Mouse (Mus musculus) embryonic facial prominence, embryonic 13.5 days (tissue): ENCODE results near the gene Aldh1l1. TPM values are rescaled to one million over a fixed set of nuclear protein-coding genes. Genes with fewer than 3 reads are reported as not detected.

Source experiments
- ATAC-seq: fragments of 200-750 bp; cut with Nextera tagmentation; 2 replicates; pipeline ENCODE4 v1.8.0; 2017; ENCODE audit warnings: low read depth; ENCODE audit not compliant: insufficient number of reproducible peaks, insufficient read depth, low FRiP score, low TSS enrichment
- H3K27ac ChIP-seq: fragments of 300-500 bp; sonication (generic); 2 replicates; pipeline ENCODE4 v1.5.1; 2015; ENCODE audit warnings: moderate library complexity, mild to moderate bottlenecking, inconsistent platforms
- H3K27me3 ChIP-seq: fragments of 300-500 bp; sonication (generic); 2 replicates; pipeline ENCODE4 v1.6.1; 2015; ENCODE audit warnings: mild to moderate bottlenecking, inconsistent platforms
- H3K36me3 ChIP-seq: fragments of 300-500 bp; sonication (generic); 2 replicates; pipeline ENCODE4 v1.6.1; 2015; ENCODE audit warnings: mild to moderate bottlenecking, inconsistent platforms
- H3K4me1 ChIP-seq: fragments of 300-500 bp; sonication (generic); 2 replicates; pipeline ENCODE4 v1.6.1; 2015; ENCODE audit warnings: inconsistent platforms
- H3K4me2 ChIP-seq: fragments of 300-500 bp; sonication (generic); 2 replicates; pipeline ENCODE4 v1.6.1; 2015; ENCODE audit warnings: moderate library complexity, mild to moderate bottlenecking, inconsistent platforms
- H3K4me3 ChIP-seq: fragments of 300-500 bp; sonication (generic); 2 replicates; pipeline ENCODE4 v1.5.1; 2015; ENCODE audit warnings: mild to moderate bottlenecking, inconsistent platforms
- H3K9ac ChIP-seq: fragments of 300-500 bp; sonication (generic); 2 replicates; pipeline ENCODE4 v1.6.1; 2015; ENCODE audit warnings: mild to moderate bottlenecking, inconsistent platforms
- H3K9me3 ChIP-seq: fragments of 300-500 bp; sonication (generic); 2 replicates; pipeline ENCODE4 v1.6.1; 2016; ENCODE audit warnings: inconsistent platforms
- WGBS: fragments of 180-500 bp; shearing (Covaris S2); methylation state at CpG from one replicate; pipeline ENCODE4 v1.1.7; 2015; ENCODE audit warnings: mixed read lengths; 5-methylcytosine and 5-hydroxymethylcytosine counted together
- polyA plus RNA-seq: library from polyadenylated mRNA; unstranded; fragments of >200 nt; fragmentation: Nextera tagmentation; extraction: Ambion mirVana; gene quantifications from 2 replicates; pipeline ENCODE4 v1.2.1, GENCODE M21; 2015

Gene Aldh1l1
- polyA plus RNA-seq, 1 experiment from 2014 or later = 1.6 TPM

DNA sequence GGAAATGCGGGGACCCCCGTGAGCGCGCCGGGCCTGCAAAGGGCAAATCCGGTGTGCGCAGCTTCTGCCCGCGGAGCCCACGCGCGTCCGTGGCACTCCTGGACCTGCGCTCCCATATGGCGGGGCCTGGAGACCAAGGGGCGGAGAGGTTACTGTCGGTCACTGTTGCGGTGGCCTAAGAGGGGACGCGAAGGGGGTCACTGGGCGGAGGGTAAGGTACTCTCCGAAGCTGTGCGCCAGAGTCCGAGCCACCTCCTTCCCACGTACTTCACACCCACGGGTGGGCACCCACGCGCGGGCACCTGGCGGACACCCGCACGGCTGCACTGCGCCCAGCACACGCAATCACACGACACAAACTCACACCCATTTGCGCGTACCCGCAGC, 23.4 kb upstream of the Aldh1l1 start:
- no peaks in the 10 kb centered on the region for H3K36me3 ChIP-seq
- peaks cover 21% of the 10 kb centered on the region for H3K4me1 ChIP-seq
- peak overlapping the region; percentile 65 for H3K4me3 ChIP-seq
- no peaks in the 10 kb centered on the region for H3K9me3 ChIP-seq
- H3K27ac ChIP-seq = no peak overlapping the region
- H3K27me3 ChIP-seq = peaks cover 48% of the 10 kb centered on the region
- WGBS = under 1% methylated on average over 38 of the region's 38 CpGs
- H3K9ac ChIP-seq = peak overlapping the region; percentile 73
- H3K4me2 ChIP-seq = peak overlapping the region; percentile 100
- ATAC-seq = no peak

- Histone ChIP-seq H3K9ac (peak overlapping the region; percentile 73), H3K9me3 (no peaks in the 10 kb centered on the region), H3K4me1 (peaks cover 21% of the 10 kb centered on the region), H3K27ac (no peak overlapping the region), H3K4me2 (peak overlapping the region; percentile 100), H3K4me3 (peak overlapping the region; percentile 65), H3K27me3 (peaks cover 48% of the 10 kb centered on the region), H3K36me3 (no peaks in the 10 kb centered on the region)
- WGBS = 0% methylated on average over 31 of the region's 31 CpGs
- peak; percentile 67; the same call in 1 of the 2 replicates for ATAC-seq
Observed at GRCm38 (mm10) chr6:90463228-90463862, 22.9 kb upstream of the Aldh1l1 start.

GRCm38 (mm10) chr6:90463890-90464421, 22.3 kb upstream of the Aldh1l1 start:
- H3K9me3 ChIP-seq = no peaks in the 10 kb centered on the region
- 26% methylated on average over 7 of the region's 7 CpGs for WGBS
- peak overlapping the region; percentile 65 for H3K4me3 ChIP-seq
- peaks cover 48% of the 10 kb centered on the region for H3K27me3 ChIP-seq
- no peak overlapping the region for H3K27ac ChIP-seq
- peaks cover 21% of the 10 kb centered on the region for H3K4me1 ChIP-seq
- H3K9ac ChIP-seq = peak overlapping the region; percentile 73; the same call in 1 of the 2 replicates
- H3K4me2 ChIP-seq = peak overlapping the region; percentile 100
- ATAC-seq = no peak
- H3K36me3 ChIP-seq = no peaks in the 10 kb centered on the region

DNA sequence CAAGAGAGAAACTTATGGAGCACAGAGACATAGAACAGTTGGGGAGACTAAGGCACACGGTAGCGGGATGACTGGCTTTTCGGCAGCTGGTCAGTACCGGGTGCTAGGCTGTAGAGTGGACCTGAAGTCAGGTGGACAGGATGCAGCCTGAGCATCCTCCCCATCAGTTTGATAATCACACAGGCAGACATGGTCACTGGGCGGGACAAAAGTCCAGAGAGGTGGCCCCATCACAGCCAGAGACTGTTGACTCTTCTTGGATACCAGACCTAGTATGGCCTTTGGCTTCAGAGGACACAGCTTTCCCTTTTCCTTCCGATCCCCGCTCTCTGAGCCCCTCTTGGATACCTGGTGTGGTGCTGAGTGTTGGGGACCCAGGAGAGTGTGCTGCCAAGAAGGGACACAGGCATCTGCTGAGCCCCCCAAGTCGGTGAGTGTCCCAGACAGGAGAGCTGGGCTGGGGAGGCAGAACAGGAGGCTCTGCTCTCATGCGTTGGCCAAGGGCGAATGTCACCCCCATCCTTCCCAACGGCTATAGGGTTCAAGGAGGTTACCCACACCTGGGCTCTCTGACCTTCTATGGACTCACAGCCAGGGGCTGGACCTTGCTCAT, 21.1 kb upstream of the Aldh1l1 start:
- no peak for ATAC-seq
- H3K4me1 ChIP-seq = peaks cover 21% of the 10 kb centered on the region
- WGBS = 93% methylated on average over 11 of the region's 11 CpGs
- H3K27ac ChIP-seq = no peak overlapping the region
- H3K36me3 ChIP-seq = no peaks in the 10 kb centered on the region
- H3K9me3 ChIP-seq = no peaks in the 10 kb centered on the region
- H3K4me2 ChIP-seq = no peak overlapping the region
- no peak overlapping the region for H3K9ac ChIP-seq
- H3K4me3 ChIP-seq = no peak overlapping the region
- peaks cover 46% of the 10 kb centered on the region for H3K27me3 ChIP-seq

GRCm38 (mm10) chr6:90466079-90466478, 20.1 kb upstream of the Aldh1l1 start:
- H3K27ac ChIP-seq = no peak overlapping the region
- H3K9me3 ChIP-seq = no peaks in the 10 kb centered on the region
- no peak overlapping the region for H3K4me3 ChIP-seq
- H3K9ac ChIP-seq = no peak overlapping the region
- ATAC-seq = no peak
- 82% methylated on average over 10 of the region's 10 CpGs for WGBS
- no peak overlapping the region for H3K4me2 ChIP-seq
- no peaks in the 10 kb centered on the region for H3K36me3 ChIP-seq
- peaks cover 26% of the 10 kb centered on the region for H3K4me1 ChIP-seq
- peaks cover 36% of the 10 kb centered on the region for H3K27me3 ChIP-seq

GRCm38 (mm10) chr6:90466847-90467410, 19.3 kb upstream of the Aldh1l1 start:
- H3K36me3 ChIP-seq = no peaks in the 10 kb centered on the region
- H3K9ac ChIP-seq = no peak overlapping the region
- 91% methylated on average over 12 of the region's 12 CpGs for WGBS
- no peak overlapping the region for H3K4me3 ChIP-seq
- no peak overlapping the region for H3K27ac ChIP-seq
- peaks cover 31% of the 10 kb centered on the region for H3K4me1 ChIP-seq
- H3K27me3 ChIP-seq = peaks cover 28% of the 10 kb centered on the region
- H3K4me2 ChIP-seq = no peak overlapping the region
- ATAC-seq = no peak
- no peaks in the 10 kb centered on the region for H3K9me3 ChIP-seq

GRCm38 (mm10) chr6:90468216-90468615, 18.0 kb upstream of the Aldh1l1 start:
- Histone ChIP-seq H3K4me2 (no peak overlapping the region), H3K9me3 (no peaks in the 10 kb centered on the region), H3K27me3 (peaks cover 15% of the 10 kb centered on the region), H3K9ac (no peak overlapping the region), H3K4me3 (no peak overlapping the region), H3K4me1 (peaks cover 23% of the 10 kb centered on the region), H3K27ac (no peak overlapping the region), H3K36me3 (no peaks in the 10 kb centered on the region)
- 76% methylated on average over 1 of the region's 1 CpGs for WGBS
- no peak for ATAC-seq

DNA sequence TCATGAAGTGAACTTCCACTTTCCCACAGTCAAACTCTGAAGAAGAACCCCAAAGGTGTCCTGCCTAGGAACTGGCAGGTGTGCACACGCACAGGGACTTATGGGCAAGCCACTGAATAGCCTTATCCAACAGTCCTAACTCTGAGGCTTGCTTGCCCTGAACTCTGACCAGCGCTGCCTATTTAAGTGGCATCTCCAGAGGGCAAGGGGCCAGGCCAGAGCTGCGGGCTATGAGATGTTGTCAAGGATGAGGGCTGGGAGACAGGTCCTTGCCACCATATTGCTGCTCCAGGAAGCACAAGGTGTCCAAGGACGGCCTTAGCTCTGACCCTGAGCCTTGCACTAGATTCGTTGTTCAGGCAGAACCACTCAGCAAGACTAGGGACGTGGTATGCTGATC, 17.2 kb upstream of the Aldh1l1 start:
- Histone ChIP-seq H3K9ac (no peak overlapping the region), H3K36me3 (no peaks in the 10 kb centered on the region), H3K4me1 (peaks cover 14% of the 10 kb centered on the region), H3K4me2 (no peak overlapping the region), H3K9me3 (no peaks in the 10 kb centered on the region), H3K4me3 (no peak overlapping the region), H3K27me3 (peaks cover 7% of the 10 kb centered on the region), H3K27ac (no peak overlapping the region)
- 89% methylated on average over 6 of the region's 6 CpGs for WGBS
- no peak for ATAC-seq

GRCm38 (mm10) chr6:90470255-90470654, 16.0 kb upstream of the Aldh1l1 start:
- no peaks in the 10 kb centered on the region for H3K27me3 ChIP-seq
- H3K4me1 ChIP-seq = peaks cover 12% of the 10 kb centered on the region
- 89% methylated on average over 2 of the region's 2 CpGs for WGBS
- H3K36me3 ChIP-seq = no peaks in the 10 kb centered on the region
- ATAC-seq = no peak
- no peak overlapping the region for H3K4me2 ChIP-seq
- no peak overlapping the region for H3K27ac ChIP-seq
- H3K4me3 ChIP-seq = no peak overlapping the region
- H3K9me3 ChIP-seq = no peaks in the 10 kb centered on the region
- no peak overlapping the region for H3K9ac ChIP-seq

- H3K27ac ChIP-seq = peak overlapping the region; percentile 75
- H3K27me3 ChIP-seq = no peaks in the 10 kb centered on the region
- 38% methylated on average over 12 of the region's 12 CpGs for WGBS
- no peak for ATAC-seq
- H3K36me3 ChIP-seq = no peaks in the 10 kb centered on the region
- no peak overlapping the region for H3K9ac ChIP-seq
- no peaks in the 10 kb centered on the region for H3K9me3 ChIP-seq
- peaks cover 15% of the 10 kb centered on the region for H3K4me1 ChIP-seq
- H3K4me2 ChIP-seq = no peak overlapping the region
- no peak overlapping the region for H3K4me3 ChIP-seq
Observed at GRCm38 (mm10) chr6:90470947-90471541, 15.2 kb upstream of the Aldh1l1 start.

GRCm38 (mm10) chr6:90472079-90472478, 14.1 kb upstream of the Aldh1l1 start:
- H3K9me3 ChIP-seq = no peaks in the 10 kb centered on the region
- no peak for ATAC-seq
- peaks cover 15% of the 10 kb centered on the region for H3K4me1 ChIP-seq
- no peaks in the 10 kb centered on the region for H3K27me3 ChIP-seq
- H3K4me3 ChIP-seq = no peak overlapping the region
- 57% methylated on average over 4 of the region's 4 CpGs for WGBS
- no peak overlapping the region for H3K9ac ChIP-seq
- H3K36me3 ChIP-seq = no peaks in the 10 kb centered on the region
- H3K4me2 ChIP-seq = no peak overlapping the region
- no peak overlapping the region for H3K27ac ChIP-seq
